Mouse (Mus musculus): ENCODE results near the gene Plch2.

The Plch2 gene

DNA sequence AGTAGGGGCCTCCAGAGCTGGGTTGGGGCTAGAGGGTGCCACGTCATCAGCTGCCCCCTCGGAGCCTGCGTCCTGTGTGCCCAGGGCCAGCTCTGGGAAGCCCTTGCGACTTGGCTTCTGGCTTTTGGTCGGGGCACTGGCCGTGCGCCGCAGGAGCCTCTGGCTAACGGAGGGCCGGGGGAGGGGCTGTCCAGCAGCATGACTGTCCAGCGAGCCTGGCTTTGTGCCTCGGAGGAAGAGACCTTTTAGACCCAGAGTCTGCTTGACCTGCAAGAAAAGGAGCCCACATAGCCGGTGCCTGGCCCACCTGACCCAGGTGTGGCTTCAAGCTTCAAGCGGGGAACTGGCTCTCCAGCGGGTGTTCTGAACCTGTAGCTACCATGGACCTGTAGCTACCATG is 69.8 kb downstream of the Plch2 start:
- no peak for DNase-seq (ENCODE audit: low spot score in 2 of 2)

DNA sequence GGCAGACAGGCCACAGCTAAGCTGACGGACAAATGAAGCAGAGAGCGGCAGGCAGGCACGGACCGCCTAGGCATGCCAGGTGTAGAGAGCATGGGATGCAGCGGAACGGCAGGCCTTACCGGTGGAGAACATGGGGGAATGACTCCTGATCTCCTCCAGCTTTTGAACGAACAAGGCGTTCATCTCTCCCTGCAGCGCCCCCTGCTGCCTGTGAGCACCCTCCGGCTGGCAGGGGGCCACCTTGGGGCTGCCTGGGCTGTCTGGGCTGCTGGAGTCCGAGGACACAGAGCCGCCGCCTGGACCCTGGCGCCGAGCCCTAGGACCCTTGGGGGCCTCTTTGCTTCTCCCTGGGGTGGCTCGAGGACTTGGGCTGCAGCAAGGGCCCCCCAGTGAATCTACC is 70.5 kb downstream of the Plch2 start:
- peak; percentile 70 to 90 for DNase-seq (ENCODE audit: low spot score in 2 of 2)

- no peak for DNase-seq (ENCODE audit: low spot score in 2 of 2)
Measured at GRCm38 (mm10) chr4:154985151-154985777, 71.3 kb downstream of the Plch2 start.

DNA sequence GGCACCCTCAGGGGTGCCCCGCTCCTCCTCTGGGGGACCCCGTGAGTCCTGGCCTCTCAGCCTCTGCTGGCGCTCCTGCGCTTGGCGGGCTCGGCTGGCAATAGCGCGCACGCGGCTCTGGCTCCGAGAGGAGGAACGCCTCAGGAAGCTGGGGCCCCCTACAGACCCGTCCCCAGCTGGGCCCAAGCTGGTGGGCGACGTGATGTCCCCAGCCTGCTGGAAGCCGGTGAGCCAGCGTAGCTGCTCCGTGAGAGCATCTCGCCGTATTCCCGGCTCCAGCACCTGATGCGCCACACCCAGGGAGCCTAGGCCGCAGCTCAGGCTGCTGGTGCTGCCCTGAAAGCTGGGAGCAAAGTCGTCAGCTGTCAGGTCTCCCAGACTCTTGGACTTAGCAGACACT is 72.8 kb downstream of the Plch2 start:
- no peak for DNase-seq (ENCODE audit: low spot score in 2 of 2)

GRCm38 (mm10) chr4:154982247-154983120 is 74.1 kb downstream of the Plch2 start:
- no peak for DNase-seq (ENCODE audit: low spot score in 2 of 2)

GRCm38 (mm10) chr4:154981530-154981929 is 75.1 kb downstream of the Plch2 start:
- DNase-seq (ENCODE audit: low spot score in 2 of 2), result peak in 1 of 2 experiments; percentile 38

DNA sequence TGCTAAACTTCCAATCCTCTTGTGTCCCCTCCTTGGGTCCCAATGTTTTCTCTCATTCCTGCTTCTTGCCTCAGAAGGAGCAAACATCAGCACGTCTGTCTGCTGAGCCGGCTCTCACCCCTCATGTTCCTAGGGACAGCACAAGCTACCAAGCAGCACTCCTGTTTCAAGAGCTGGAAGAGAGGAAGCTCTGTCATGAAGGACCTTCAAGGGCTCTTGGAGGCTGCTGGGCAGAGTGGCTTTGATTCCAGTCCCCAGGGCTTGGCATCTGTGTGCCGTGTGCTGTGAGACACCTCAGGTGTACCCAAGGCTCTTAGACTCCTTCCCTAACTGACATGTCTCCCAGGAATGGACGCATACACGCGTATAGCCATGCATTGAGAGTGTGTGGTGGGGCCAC is 75.5 kb downstream of the Plch2 start:
- DNase-seq (ENCODE audit: low spot score in 2 of 2), result no peak

GRCm38 (mm10) chr4:154980110-154980509 is 76.5 kb downstream of the Plch2 start:
- no peak for DNase-seq (ENCODE audit: low spot score in 2 of 2)

GRCm38 (mm10) chr4:154974163-154974611 is 82.4 kb downstream of the Plch2 start:
- no peak for DNase-seq (ENCODE audit: low spot score in 2 of 2)

DNA sequence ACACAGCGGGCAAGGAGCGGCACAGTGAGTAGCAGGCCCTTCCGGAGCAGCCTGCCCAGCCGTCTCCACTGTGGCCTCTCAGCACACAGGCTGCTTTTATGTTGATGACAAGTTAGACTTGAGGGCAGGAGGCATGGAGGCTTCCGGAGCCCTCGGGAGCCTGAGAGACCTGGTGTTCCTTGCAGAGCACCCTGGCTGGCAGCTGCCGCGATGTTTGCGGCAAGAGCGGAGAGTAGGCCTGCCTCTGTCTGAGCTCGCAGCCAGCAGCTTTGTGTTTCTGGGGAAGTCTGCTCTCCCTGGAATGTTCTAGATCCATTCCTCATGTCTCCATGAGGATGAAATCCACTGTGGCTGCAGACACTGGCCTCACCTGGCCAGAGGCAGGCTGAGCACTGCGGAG is 84.0 kb downstream of the Plch2 start:
- DNase-seq (ENCODE audit: low spot score in 2 of 2), result no peak

GRCm38 (mm10) chr4:154967173-154967572 is 89.4 kb downstream of the Plch2 start:
- DNase-seq (ENCODE audit: low spot score in 2 of 2), result no peak

GRCm38 (mm10) chr4:154965856-154966255 is 90.7 kb downstream of the Plch2 start:
- no peak for DNase-seq (ENCODE audit: low spot score in 2 of 2)

DNA sequence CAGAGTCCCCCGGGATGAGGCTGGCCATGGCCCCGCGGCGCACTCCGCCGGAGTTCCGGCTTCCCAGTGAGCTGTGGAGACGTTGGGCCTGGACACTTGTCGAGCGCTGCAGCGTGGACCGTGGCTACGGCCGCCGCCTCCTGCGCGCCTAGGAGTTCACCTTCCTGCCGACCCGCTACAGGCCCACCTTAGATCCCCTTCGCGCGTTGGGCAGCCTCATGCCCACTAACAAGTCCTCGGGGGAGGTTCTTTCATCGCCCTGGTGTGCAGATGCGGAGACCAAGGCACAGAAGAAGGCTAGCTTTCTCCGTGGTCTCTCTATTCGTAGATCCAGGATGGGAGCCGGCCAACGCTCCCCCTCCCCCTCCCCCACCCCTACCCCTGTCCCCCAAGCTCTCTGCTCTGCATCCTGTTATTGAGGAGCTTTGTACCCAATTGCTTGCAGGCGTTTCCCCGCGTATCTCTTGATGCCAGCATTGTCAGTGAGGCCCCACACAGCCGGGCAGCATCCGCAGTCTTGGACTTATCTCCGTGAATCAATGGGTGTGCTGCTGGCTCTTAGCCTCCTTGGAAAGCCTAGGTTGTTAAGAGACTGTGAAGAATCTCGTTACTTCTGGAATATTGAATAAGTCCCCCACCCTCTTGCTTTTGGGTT is 91.9 kb downstream of the Plch2 start:
- DNase-seq (ENCODE audit: low spot score in 2 of 2), result no peak

GRCm38 (mm10) chr4:154963901-154964580 is 92.5 kb downstream of the Plch2 start, which contains the start of gene Pank4:
Pank4 (plus strand) TSS chr4:154964123.
- peak; percentile 82 to 87 for DNase-seq (ENCODE audit: low spot score in 2 of 2)

DNA sequence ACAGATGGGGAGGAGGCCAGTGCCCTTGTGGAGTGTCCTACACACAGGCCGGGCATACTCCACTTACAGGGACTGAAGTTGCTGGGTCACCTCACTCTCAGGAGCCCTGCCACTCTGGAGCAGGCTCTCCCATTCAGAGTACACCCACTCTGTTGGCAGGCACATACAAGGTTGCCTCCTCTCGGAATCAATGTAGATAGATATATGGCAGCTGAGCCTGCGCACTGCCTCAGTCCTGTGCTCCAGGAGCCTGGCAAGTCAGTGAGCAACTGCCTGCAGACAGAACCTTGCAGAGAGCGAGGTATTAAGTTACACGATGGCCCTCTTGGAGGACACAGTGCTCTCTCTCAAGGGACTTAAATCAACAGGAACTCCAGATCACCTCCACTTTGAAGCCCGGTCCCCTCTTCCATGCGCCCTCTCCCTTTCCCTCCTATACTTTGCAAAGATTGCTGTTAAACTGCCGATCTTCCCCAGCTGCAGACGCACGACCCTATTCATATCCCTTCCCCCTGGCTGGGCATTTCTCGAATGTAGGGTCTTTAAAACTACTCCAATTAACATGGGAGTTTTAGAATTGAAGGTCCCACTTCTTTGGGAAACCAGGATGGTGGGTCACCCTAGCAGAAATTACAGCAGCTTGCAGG is 93.3 kb downstream of the Plch2 start:
- no peak for DNase-seq (ENCODE audit: low spot score in 2 of 2)

DNA sequence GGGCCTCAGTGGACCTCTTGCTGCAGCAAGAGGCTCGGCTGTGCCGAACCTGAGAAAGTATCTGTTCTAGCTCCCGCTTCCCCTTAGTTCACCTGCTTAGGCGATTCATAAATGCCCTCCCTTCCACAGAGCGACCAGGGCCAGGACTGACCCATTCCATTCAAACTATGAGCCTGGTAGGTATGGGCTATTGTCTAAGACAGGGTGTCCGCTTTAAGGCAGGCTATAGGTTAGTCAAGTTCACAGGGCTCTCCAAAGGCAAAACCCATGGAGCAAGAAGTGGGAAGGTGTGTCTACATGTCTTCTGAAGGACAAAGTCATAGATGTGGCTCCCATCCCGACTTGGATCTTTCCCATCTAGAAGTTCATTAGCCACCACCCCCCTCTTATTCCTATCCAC is 93.9 kb downstream of the Plch2 start:
- DNase-seq (ENCODE audit: low spot score in 2 of 2), result no peak

DNA sequence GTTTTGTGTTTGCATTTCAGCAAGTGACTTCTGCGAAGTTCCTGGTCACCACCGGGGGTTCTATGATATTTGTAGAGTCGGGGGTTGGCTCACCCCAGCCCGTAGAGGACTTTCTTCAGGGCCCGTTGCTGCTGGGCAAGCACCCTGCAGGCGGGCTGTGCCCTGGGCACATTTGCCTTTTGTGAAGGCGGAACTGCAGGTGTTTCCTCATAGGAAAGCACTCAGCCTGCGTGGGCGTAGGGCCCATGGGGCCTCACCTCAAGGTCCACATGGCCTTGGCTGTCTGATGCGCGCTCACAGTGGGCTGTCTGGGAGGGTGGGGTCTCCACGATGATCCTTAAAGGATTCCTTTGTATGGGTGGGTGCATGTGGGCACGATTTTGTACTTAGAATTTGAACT is 94.7 kb downstream of the Plch2 start:
- no peak for DNase-seq (ENCODE audit: low spot score in 2 of 2)

GRCm38 (mm10) chr4:154961226-154961738 is 95.3 kb downstream of the Plch2 start:
- no peak for DNase-seq (ENCODE audit: low spot score in 2 of 2)

DNA sequence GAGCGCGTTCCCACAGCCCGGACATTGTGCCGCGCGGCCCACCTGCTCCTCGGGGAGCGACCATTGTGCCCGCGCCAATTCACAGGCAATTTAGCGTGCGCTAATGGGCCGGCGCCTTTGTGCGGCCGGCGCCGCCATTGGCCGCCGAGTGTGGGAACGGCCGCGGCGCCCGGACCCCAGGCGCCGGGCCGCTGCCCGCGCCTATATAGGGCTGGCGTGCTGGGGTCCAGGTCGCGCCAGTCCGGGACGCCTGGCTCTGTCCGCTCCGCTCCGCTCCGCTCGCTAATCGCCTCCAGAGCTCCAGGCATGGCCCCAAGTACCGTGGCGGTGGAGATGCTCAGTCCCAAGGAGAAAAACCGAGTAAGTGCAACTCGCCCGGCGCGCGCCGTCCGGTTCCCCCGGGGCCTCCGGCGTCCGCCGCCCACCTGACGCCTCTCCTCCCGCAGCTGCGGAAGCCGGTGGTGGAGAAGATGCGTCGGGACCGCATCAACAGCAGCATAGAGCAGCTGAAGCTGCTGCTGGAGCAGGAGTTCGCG is 95.8 kb downstream of the Plch2 start, which contains the start of gene Hes5:
TSS of gene Hes5 (plus strand) at position 234 of the 536 bp plus-strand sequence.
- DNase-seq (ENCODE audit: low spot score in 2 of 2), result no peak

GRCm38 (mm10) chr4:154960021-154960689 is 96.4 kb downstream of the Plch2 start:
- no peak for DNase-seq (ENCODE audit: low spot score in 2 of 2)

Measured in urinary bladder, postnatal 4 days (tissue).